Mouse (Mus musculus): ENCODE data around the gene Gcnt7.

The Gcnt7 gene

DNA sequence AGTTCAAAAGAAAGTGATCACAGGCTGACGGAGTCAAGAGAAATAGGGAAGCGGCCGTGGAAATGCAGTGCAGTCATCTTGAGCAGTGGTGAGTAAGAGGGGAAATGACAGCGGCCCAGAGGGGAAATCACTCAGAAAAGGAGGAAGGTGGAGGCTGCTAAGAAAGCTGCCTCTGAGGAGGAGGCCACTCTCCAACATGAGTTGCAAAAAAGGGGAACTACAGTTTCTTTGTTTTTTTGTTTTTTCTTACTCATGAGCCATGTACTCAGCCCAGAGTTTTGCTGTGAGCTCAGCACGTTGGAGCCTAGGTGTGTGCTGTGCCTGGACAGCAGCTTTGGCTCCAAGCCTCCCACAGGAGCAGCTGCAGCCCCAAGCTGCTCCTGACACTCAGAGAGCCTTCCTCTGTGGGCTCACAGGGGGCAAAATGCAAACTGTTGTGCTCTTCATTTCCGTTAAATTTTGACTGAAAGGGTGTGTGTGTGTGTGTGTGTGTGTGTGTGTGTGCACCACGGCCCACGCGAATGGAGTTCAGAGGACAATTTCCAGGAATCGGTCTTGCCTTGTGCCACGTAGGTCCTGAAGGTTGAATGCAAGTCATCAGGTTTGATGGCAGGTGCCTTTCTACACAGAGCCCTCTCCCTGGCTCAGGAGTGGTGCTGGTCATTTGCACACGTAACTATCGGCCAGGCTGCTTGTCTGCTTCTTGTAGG lies 57.1 kb downstream of the Gcnt7 start:
- DNase-seq = peak; percentile 97
